Mouse (Mus musculus): ENCODE results near the gene Tcf7l1.

DNA sequence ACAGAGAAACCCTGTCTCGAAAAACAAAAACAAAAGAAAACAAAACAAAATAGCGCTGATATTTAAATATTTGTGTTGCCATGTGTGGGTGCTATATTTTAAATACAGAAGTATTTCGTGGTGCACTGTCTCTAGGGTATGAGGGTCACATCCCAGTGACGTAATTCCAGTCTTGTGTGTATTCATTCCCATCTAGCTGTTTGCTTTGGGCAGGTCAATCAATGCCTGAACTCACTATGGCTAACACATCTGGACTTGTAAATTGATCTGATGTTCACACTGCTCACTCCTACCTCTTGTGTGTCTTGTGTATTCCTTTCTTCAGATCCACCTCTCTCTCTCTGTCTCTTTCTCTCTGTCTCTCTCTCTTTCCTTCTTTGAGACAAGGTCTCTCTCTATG, 11.8 kb downstream of the Tcf7l1 start:
- TF ChIP-seq EP300 (IDR thresholded peaks at IDR 0.05) (no peak), CTCF (IDR thresholded peaks at IDR 0.05) (no peak)
